Mouse (Mus musculus) thymus, adult 2 months (tissue): ENCODE data around the gene Gm17174.
"Not testable (repeated sequence)": the region's sequence is repeated elsewhere in the genome, so short reads cannot be mapped to it uniquely, and the experiment has no call there.

Experiments used
- CTCF ChIP-seq: fragments of 200-500 bp; IDR thresholded peaks from 2 replicates; pipeline ENCODE4 v1.5.1; 2012; ENCODE audit warnings: mild to moderate bottlenecking, control low read depth, low read length, moderate library complexity, borderline replicate concordance; ENCODE audit not compliant: control insufficient read depth, poor library complexity, insufficient read depth; ENCODE audit errors: extremely low read depth
- POLR2A ChIP-seq: fragments of 200-500 bp; IDR thresholded peaks from 2 replicates; pipeline ENCODE4 v1.6.1; 2012; ENCODE audit warnings: mild to moderate bottlenecking, low read length, control low read depth, moderate library complexity; ENCODE audit not compliant: control insufficient read depth, poor library complexity, insufficient read depth; ENCODE audit errors: extremely low read depth

DNA sequence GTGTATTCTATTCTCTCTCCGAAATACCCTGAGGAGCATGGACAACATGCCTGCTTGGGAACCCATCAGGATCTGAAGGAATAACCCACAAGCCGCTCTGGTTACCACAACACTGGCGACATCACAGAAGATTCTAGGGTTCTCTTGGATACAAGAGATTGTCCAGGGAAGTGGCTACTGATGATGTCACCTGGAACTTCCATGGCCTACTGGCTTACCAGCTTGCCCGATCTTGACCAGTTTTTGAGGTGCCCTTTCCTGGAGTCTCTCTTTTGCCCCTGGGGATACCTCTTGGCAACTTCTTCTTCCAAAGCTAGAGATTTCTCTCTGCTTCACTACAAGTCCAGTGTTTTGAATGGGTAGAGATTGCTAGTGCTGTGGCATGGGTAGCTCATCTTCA lies at the start of gene Gm17174:
- not testable (repeated sequence) for TF ChIP-seq POLR2A, CTCF
